Mouse (Mus musculus) brain, embryonic 14.5 days (tissue): ENCODE measurements around the gene Gm5890. TPM values are rescaled to one million over a fixed set of nuclear protein-coding genes. Genes with fewer than 3 reads are reported as not detected.
"Not testable (repeated sequence)": the region's sequence is repeated elsewhere in the genome, so short reads cannot be mapped to it uniquely, and the experiment has no call there.

ENCODE experiments used
- DNase-seq: peaks from one replicate; pipeline ENCODE4 v3.0.0-alpha.2; 2011; ENCODE audit warnings: low read depth
- polyA plus RNA-seq: library from polyadenylated mRNA; depleted of rRNA; stranded (reverse); fragments of >200 nt; gene quantifications from 2 replicates; pipeline ENCODE4 v1.2.3, GENCODE M21; 2012; rRNA removed

Gm5890 gene
- not detected in 2 replicates for polyA plus RNA-seq

DNA sequence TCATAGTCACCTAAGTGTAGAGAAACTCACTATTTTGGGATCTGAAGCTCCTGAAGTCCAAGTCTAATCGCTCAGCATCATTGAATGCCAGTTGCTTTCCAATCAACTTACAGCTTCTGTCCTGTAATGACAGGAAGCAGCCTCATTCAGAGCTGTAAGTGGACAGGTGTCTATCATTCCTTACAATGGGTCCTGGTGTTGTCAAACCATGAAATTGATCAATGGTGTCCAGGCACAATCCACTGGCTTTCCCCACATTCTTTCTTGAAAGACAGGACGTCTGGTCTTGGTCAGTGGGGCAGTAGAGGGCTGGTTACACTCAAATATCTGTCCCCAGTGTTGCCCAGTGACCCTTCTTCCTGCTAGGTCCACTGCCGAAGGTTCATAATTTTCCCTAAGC lies at the start of gene Gm5890:
Gene Gm5890, minus strand, starts transcription at position 101 of the 400 bp plus-strand sequence.
- not testable (repeated sequence) for DNase-seq

DNA sequence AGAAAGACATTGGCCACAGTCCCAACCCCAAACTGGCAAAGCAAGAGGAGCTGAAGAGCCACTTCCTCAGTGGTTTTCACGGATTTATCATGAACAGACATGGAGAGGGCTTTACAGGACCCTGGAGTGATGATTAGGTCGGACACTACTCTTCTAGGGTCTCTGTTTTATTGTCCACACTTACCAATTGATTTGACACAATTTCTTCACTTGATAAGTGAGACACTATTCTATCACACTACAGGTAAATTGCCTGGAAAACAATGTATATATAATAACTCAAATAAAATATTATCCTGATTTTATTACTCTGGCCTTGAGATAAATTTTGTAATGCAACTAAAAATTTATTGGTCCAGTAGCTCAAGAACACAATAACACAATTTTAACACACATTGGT lies 28.9 kb downstream of the Gm5890 start, which contains the start of gene Gm4498:
Gene Gm4498, minus strand, starts transcription at position 101 of the 400 bp plus-strand sequence.
- not testable (repeated sequence) for DNase-seq

Other genes starting within 250 kb of the Gm5890 start
- not detected in 2 replicates for gene Vmn1r91, start 163.2 kb downstream of the Gm5890 start, polyA plus RNA-seq
- not detected in 2 replicates for gene Gm16442, start 140.3 kb downstream of the Gm5890 start, polyA plus RNA-seq
- not detected in 2 replicates for gene Vmn1r93, start 123.7 kb downstream of the Gm5890 start, polyA plus RNA-seq
- not detected in 2 replicates for gene Vmn1r94, start 94.5 kb downstream of the Gm5890 start, polyA plus RNA-seq
- not detected in 2 replicates for gene Vmn1r95, start 69.1 kb downstream of the Gm5890 start, polyA plus RNA-seq
- not detected in 2 replicates for gene Gm6164, start 57.2 kb downstream of the Gm5890 start, polyA plus RNA-seq
- not detected in 2 replicates for gene Gm4498, start 29.0 kb downstream of the Gm5890 start, polyA plus RNA-seq
- not detected in 2 replicates for gene Gm4133, start 71.2 kb upstream of the Gm5890 start, polyA plus RNA-seq
- gene Gm5728, start 112.6 kb upstream of the Gm5890 start, polyA plus RNA-seq = not detected in 2 replicates
- not detected in 2 replicates for gene Vmn1r100, start 155.1 kb upstream of the Gm5890 start, polyA plus RNA-seq
- gene Vmn1r101, start 179.8 kb upstream of the Gm5890 start, polyA plus RNA-seq = not detected in 2 replicates
- gene Gm10670, start 212.1 kb upstream of the Gm5890 start, polyA plus RNA-seq = not detected in 2 replicates
- gene Vmn1r103, start 247.7 kb upstream of the Gm5890 start, polyA plus RNA-seq = not detected in 2 replicates